Mouse (Mus musculus): ENCODE results near the gene Tma7.
A peak's percentile ranks its signal among the peaks of the same experiment; 100 is the strongest.

The Tma7 gene

DNA sequence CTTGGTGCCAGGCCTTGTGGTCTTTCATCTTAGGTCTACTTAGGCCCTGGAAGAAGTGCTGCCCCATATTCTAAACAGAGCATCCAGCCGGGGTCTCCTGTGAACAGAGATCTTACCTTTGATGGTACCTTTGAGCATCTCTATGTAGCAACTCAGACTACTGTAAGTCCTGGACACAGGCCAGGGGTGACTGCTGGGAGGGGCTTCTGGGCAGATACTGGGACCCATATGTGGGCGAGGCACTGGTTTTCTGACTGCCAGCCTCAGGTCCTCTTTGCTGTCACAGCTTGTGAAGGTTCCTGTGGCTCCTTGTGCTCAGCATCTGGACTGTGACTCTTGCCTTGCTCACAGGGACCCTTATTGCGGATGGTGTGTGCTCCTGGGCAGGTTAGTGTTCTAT lies 20.2 kb upstream of the Tma7 start:
- DNase-seq (ENCODE audit: low read depth, low spot score): no peak

DNA sequence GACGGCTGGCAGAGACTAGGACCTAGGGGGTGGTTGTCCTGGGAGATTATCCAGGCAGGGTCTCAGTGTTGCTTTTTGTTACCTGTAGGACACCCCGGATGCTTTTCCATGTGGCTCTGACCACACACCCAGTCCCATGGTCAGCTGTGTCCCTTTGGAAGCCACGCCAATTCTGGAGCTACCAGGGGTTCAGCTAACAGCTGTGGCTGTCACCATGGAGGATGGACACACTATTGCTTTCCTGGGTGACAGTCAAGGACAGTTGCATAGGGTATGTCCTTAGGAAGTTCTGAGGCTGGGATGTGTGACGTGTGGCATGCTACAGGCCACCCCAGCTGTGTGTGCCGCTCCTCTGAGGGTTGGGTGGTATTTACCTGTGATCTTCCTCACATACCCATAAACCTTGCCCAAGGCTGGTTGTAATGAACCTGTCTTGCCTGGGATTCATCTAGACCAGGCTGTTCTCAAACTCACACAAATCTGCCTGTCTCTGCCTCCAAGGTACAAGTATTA lies 19.6 kb upstream of the Tma7 start:
- no peak for DNase-seq (ENCODE audit: low read depth, low spot score)

DNA sequence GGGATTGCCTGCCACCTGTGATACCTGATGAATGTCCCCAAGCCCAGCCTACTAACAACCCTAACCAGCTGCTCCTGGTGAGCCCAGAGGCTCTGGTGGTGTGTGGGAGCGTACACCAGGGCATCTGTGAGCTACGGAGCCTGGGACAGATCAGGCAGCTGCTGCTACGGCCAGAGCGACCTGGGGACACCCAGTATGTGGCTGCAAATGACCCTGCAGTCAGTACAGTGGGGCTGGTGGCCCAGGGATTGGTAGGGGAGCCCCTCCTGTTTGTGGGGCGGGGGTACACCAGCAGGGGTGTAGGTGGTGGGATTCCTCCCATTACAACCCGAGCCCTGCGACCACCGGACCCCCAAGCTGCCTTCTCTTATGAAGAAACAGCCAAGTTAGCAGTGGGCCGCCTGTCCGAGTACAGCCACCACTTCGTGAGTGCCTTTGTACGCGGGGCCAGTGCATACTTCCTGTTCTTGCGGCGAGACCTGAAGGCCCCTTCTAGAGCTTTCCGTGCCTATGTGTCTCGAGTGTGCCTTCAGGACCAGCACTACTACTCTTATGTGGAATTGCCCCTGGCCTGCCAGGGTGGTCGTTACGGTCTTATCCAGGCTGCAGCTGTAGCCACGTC lies 18.0 kb upstream of the Tma7 start:
- no peak for DNase-seq (ENCODE audit: low read depth, low spot score)

DNA sequence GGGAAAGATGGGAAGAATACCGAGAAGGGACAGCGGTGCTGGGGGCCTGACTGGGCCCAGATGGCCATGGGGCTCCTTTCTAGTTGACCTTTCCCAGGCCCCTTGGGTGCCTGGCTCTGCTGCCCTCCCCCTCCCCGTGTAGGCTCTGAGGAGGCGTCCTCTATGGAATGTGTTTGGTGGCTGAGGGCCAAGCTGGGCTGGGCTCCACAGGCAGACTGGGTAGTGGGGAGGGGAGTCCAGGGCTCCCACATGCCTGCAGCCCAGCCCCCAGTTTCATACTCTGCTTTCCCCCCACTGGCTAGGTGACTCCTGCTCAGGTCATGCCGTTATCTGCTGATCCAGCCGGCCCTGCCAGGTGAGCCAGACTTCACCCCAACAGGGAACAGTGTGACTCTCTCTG lies 16.6 kb upstream of the Tma7 start:
- no peak for DNase-seq (ENCODE audit: low read depth, low spot score)

DNA sequence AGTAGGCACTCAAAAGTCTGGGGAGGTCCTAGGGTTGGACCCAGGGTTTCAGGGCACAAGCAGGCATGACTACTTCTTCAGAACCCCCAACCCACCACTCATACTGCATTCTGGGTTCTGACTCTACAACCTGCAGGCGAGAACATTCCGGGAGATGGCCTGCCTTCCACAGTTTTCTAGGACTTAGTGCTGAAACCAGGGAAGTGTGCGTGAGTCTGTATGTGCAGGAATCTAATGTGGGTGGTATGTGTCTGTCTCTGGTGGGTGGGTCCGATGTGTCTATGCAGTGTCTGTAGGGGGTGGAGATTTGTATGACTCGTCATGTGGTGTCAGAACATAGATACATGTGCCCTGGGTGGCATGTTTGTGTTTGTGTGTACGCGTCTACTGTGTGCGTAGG lies 16.0 kb upstream of the Tma7 start:
- DNase-seq (ENCODE audit: low read depth, low spot score): no peak

DNA sequence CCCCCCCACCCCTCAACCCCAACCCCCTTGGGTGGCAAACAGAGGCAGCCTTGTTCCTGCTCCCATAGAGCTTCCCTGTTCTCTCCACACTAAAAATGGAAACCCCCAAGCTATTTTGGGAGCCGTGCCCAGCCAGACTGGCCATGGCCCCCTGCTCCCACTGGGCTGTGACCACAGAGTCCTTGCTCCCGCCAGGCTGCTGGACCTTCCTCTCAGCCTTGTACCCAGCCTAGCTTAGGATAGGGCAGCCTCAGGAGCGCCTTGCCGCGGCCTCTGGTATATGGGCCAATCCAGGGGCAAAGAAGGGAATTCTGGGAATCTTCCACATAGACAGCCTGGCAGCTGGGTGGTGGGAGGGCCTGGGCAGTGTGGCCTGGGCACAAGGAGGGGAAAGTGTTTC lies 15.4 kb upstream of the Tma7 start:
- DNase-seq (ENCODE audit: low read depth, low spot score): no peak

DNA sequence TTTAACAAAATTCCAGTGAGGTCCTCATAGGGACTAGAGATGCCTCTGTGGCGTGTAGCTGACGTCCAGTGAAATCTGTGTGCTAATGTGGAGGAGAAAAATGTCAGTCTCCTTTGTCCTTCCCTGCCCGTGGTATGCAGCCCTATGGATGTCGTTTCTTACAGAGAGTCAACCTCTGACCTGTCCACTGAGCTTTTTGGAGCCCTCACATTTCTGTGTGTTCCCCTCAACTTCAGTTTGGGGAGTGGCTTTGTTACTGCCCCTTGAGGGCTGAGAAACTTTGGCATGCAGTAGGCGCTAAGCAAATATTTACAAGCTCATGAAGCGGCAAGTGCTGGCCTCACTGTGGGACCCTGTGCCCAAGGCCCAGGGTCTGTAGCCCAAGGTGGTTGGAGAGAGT lies 14.9 kb upstream of the Tma7 start:
- no peak for DNase-seq (ENCODE audit: low read depth, low spot score)

DNA sequence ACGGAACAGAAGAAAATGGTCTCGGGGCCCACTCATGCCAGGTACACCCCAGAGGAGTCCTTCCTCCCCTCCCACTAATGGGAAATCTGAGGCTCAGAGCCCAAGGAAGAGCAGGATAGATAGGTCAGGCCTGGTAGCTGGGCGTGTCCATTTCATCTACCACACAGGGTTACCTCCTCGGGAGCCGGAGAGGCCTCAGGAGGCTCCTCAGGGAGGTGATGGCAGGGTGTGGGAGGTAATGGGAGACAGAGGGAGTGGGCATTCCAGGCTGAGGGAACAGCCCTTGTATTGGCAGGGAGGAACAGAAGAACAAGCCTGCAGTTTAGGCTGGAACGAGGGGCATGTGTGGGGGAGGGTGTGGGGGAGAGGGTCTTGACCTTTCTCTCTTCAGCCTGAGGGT lies 14.5 kb upstream of the Tma7 start:
- peak; percentile 54 for DNase-seq (ENCODE audit: low read depth, low spot score)

DNA sequence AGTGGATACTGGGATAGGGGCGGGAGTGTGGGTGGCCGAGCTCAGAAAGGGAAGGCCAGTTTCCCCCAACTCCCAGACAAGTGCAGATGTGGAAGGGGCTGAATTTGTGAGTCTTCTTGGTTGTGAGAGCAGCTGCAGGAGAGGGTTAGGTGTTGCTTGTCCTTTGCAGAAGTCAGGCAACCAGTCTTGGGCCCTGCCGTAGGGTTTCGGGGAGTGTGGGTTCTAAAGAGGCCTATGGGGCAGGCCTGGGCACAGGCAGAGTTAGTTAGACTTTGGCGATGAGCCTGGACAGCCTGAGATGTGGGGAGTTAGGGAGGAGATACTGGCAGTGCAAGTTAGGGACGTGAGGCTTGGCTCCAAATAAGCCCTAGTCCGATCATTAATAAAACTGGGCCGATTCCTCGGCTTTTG lies 13.9 kb upstream of the Tma7 start:
- no peak for DNase-seq (ENCODE audit: low read depth, low spot score)

DNA sequence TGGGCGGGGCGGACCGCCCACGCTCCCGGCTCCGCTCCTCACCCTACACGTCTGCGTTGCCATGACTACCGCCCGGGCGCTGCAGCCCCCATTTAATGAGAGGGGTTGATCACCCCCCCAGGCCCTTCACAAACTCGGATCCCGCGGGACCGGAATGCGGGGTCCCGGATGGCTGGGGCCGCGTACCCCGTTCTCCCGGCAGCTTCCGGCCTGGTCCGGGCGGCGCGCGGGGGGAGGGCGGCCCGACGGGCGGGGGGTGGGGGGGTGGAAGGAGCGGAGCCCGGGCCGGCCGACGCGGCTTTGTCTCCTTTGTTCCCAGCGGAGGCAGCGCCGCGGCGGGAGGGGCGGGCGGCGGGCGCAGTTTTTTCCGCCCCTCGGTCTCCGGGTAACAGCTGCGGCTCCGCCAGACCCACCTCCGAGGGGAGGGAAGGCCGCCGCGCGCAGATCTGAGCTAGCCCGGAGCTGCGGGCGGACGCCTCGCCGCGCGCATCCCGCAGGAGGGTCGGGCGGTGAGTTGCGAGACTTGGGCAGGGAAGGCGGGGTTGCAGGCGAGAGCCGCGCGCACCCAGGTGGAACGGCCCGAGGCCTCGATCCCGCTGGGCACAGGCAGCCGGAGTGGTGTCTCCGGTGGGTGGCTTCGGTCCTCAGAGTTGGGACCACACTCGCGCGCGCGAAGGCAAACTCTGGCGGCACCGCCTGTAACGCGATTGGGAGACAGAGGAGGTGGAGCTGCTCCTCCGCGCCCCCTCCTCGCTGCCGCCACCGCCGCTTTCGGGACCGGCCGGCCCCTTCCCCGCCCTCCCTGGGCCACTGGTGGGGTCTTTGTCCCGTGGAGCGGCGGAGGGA lies 13.0 kb upstream of the Tma7 start, which contains the start of gene Plxnb1:
TSS of gene Plxnb1 (plus strand) at position 253 of the 846 bp plus-strand sequence.
- peak; percentile 73 for DNase-seq (ENCODE audit: low read depth, low spot score)

DNA sequence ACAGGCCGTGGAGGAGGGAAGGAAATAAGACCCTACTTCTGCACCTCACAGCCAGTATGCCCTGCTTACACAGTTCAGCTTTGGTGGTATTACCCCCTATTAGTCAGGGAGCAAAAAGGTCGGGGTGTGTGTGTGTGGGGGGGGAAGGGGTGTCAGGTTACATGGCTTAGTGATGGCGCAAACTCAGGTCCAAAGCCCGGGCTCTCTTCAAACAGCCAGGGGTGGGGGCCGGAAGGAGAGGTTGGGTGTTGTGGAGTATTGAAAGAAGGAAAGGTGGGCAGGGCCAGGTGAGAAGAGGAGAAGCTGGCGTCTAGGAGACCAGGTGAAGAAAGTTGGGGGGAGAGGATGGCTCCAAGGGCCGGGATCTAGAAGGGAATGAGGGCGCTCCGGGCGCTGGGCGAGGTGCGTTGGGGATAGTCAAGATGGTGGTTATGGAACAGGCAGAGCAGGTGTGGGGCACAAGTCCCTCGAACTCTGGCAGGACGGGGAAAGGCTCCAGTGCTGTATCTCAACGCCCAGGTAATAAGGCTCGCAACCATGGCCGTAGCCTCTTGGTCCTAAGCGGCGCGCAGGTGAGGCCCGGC lies 12.3 kb upstream of the Tma7 start:
- DNase-seq (ENCODE audit: low read depth, low spot score): peak; percentile 40

DNA sequence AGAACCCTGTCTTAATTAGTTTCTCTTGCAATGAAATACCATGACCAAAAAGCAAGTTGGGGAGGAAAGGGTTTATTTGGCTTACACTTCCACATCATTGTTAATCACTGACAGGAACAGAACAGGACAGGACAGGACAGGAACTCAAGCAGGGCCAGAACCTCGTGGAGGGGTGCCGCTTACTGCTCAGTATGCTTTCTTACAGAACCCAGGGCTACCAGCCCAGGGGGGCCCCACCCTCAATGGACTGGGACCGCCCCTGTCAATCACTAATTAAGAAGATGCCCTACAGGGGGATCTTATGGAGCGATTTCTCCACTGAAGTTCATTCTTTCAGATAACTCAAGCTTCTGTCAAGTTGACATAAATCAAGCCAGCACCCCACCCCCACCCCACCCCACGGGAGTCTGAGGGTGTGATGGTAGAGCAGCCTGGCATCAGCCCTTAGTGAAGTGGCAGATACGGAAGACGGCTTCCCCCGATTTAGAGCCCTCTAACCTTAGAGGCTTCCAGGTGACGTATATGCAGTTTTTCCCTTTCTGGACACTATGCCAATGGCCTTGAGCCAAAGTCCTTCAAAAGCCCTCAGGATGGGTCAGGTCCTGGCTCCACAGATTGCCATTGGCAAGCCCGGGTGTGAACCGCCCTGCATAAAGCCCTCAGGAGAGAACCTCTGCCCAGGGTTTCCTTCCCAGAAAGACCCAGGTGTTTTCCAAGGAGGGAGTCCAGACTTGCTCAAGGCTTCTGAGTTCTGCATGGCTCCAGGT lies 11.6 kb upstream of the Tma7 start:
- no peak for DNase-seq (ENCODE audit: low read depth, low spot score)

DNA sequence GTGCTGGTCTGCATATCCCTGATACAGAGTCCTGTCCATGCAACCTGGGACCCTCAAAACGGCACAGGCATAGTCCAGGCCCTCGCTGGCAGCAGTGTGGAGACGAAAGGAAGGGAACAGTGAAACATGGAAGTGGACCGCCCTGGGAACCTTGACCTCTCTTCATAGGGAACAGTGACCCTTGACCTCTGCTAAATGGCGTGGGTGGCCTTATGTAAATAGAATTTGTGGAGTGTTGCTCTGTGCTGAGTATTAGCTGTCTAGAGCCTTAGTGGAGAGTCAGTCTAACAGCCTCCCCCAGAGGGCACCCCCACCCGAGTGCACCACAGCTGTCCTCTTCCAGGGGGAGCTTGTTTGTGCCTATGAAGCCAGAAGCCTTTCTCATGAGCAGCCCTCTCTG lies 10.4 kb upstream of the Tma7 start:
- no peak for DNase-seq (ENCODE audit: low read depth, low spot score)

DNA sequence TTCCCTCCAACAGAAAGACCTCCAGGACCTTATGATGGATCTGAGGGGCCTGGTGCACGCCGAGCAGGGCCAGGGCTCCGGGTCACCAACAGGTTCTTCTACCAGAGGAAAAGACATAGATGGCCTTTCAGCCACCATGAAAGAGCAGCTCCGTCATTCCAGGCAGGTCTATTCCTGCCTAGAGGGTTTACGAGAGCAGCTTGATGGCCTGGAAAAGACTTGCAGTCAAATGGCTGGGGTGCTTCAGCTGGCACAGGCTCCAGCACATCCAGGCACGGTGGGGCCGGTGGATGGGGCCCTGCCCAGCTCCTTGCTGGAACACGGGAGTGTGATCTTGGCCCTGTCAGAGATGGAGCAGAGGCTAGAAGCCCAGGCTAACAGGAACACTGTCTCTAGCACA lies 9.4 kb upstream of the Tma7 start:
- no peak for DNase-seq (ENCODE audit: low read depth, low spot score)

DNA sequence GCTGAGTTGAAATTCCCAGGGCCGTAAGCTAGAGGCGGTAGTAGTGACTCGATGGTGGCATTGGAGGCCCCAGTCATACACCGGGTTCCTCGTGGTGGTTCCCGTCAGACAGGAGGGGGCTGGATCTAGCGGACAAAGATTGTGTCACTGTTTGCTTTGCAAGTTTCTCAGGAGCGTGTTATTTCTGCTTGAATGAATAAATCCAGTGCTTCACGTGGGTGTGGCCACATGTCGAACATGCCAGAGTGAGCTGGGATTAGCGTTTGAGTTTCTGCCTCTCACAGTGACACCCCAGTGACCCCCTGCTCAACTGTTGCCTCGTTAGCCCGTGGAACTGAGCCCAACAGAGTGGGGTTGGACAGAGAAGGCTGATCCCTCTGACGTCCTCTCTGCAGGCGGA lies 8.1 kb upstream of the Tma7 start:
- no peak for DNase-seq (ENCODE audit: low read depth, low spot score)

DNA sequence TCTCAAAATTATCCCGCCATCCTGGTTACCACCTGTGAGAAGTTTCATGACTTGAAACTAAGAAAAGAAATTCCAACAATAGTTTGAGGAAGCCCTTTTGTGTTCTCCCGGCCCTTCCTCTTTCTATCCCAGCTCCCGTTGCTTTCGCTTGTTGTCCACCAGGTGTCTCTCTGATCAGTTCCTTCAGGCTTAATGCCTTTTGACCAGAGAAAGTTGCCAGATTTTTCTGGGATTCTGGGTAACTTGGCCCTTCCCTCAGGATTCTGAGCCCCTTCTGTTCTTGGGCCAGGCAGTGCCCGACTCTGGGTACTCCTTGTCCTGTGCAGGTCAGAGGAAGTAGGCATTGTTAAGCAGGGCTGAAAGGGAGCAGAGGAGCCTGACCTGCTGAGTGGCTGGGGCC lies 5.6 kb upstream of the Tma7 start:
- peak; percentile 63 for DNase-seq (ENCODE audit: low read depth, low spot score)

DNA sequence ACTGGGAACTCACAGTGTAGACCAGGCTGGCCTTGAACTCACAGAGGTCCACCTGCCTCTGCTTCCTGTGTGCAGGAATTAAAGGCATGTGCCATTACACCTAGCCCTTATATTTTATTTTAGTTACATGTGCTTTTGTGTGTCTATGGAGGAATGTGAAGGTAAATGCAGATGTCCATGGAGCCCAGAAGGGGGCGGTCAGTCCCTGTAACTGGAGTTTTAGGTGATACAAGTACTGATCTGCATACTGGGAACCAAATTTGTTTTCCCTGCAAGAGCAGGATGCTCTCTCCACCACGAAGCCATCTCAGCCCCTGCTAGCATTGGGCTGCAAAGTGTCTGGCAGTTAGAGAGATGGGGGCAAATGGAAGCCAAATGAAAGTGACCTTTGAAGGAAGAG lies 2.5 kb upstream of the Tma7 start:
- peak; percentile 72 for DNase-seq (ENCODE audit: low read depth, low spot score)

DNA sequence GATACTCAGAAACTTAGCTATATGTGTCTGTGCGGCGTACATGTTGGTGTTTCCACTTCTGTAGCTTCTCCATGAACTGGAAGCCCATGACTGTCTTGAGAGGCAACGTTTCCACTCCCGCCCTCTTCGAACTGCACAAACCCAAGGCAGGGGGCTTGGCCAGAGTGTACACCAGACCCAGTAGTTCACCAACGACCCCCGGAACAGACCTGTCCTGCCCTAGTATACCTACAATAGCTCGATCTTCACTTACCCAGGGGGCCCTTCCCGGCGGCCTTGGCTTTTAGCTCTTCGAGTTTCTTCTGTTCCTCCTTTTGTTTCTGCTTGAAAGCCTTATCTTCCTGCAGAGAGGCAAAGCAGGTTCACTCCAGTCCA lies 651 bp downstream of the Tma7 start:
- DNase-seq (ENCODE audit: low read depth, low spot score): no peak

DNA sequence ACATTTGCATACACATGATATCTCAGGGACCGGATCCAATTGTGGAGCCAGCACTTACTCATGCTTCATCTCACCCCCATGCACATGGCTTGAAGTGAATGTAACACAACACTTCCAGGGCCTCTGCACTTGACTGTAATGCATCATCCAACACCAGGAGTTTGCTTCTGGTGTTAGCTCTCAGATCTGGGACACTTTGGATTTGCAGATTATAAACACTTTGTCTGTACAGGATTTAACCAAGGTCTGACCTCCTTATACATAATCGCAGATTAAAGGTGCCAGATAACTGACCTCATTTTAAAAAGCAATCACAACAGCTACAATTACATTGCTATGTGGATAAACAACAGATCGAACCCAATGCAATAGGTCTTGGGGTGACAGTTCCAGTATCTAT lies 1.9 kb downstream of the Tma7 start:
- DNase-seq (ENCODE audit: low read depth, low spot score): no peak

DNA sequence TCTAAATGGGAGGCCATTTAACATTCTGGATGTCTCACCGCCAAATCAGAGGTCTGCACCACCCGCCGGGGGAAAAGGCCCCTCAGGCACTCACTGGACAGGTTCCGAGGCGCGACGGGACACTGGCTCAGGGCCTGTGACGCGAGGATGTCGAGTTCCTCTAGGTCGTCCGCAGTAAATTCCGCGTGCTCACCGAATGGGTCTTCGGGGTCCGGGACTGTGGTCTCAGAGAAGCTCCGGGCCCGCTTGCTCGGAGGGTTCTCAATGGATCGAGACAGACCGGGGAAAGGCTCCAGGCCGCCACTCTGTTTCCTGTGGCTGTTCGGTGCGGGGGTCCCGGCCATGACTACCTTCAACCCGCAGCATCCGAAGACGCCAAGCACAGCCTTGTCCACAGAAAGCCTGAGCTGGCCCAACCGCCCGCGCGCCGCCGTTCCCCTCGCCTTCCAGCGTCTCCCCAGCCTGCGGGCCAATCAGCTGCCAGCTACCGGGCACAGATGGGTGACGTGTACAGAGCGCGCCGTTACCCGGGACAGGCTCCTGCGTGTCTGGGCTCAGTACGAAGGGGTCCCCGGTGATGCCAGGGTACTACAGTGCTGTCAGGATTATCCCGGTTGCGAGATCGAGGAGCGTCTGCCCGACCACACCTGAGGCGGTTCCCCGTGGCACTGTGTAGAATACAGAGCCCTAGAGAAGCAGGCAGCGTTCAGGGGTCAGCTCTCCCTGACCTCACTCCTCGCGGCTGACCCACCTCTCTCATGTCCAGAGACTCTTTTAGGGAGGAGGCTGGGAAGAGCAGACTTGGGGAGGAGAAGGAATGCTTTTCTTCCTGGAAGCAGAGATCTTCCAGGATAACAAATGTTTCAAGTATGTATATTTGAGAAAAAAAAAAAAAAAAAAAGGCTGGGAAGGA lies 8.5 kb downstream of the Tma7 start, which contains the start of gene Atrip:
TSS of gene Atrip (minus strand) at position 464 of the 913 bp plus-strand sequence.
- peak; percentile 84 for DNase-seq (ENCODE audit: low read depth, low spot score)

Measured in ES-CJ7 (cell line).